Mouse (Mus musculus) layer of hippocampus, adult 9-10 months (tissue): ENCODE results near the gene Itgbl1.

Experiments used
- DNase-seq: peaks from one replicate; pipeline ENCODE4 v3.0.0; 2022; ENCODE audit warnings: low spot score

Gene Itgbl1

GRCm38 (mm10) chr14:123967996-123968395, 308.2 kb downstream of the Itgbl1 start:
- no peak for DNase-seq

GRCm38 (mm10) chr14:123990591-123991195, 330.9 kb downstream of the Itgbl1 start:
- peak; percentile 12 for DNase-seq
